Mouse (Mus musculus) hindbrain, embryonic 11.5 days (tissue): ENCODE data around the gene Matn1. TPM values are rescaled to one million over a fixed set of nuclear protein-coding genes. Genes with fewer than 3 reads are reported as not detected.
A peak's percentile ranks its signal among the peaks of the same experiment; 100 is the strongest.

Experiments used
- ATAC-seq: fragments of 200-750 bp; cut with Nextera tagmentation; 2 replicates; pipeline ENCODE4 v1.8.0; 2017; ENCODE audit warnings: mild to moderate bottlenecking, moderate TSS enrichment, moderate library complexity; ENCODE audit not compliant: low FRiP score
- DNase-seq: peaks from one replicate; pipeline ENCODE4 v3.0.0-alpha.2; 2015; ENCODE audit warnings: low spot score
- H3K27ac ChIP-seq: fragments of 300-500 bp; sonication (generic); 2 replicates; pipeline ENCODE4 v1.5.1; 2014; ENCODE audit warnings: mild to moderate bottlenecking, low read depth, low read length
- H3K27me3 ChIP-seq: fragments of 300-500 bp; sonication (generic); 2 replicates; pipeline ENCODE4 v1.6.1; 2014; ENCODE audit warnings: mild to moderate bottlenecking, low read length, moderate library complexity, mixed read lengths; ENCODE audit not compliant: control insufficient read depth, insufficient read depth
- H3K36me3 ChIP-seq: fragments of 300-500 bp; sonication (generic); 2 replicates; pipeline ENCODE4 v1.6.1; 2014; ENCODE audit warnings: mild to moderate bottlenecking, low read length, moderate library complexity, mixed read lengths; ENCODE audit not compliant: control insufficient read depth, insufficient read depth
- H3K4me1 ChIP-seq: fragments of 300-500 bp; sonication (generic); replicated peaks from 2 replicates; pipeline ENCODE4 v1.6.1; 2014; ENCODE audit warnings: low read length, mixed read lengths; ENCODE audit not compliant: control insufficient read depth, insufficient read depth
- H3K4me2 ChIP-seq: fragments of 300-500 bp; sonication (generic); replicated peaks from 2 replicates; pipeline ENCODE4 v1.6.1; 2014; ENCODE audit warnings: mild to moderate bottlenecking, low read depth, low read length
- H3K4me3 ChIP-seq: fragments of 300-500 bp; sonication (generic); 2 replicates; pipeline ENCODE4 v1.5.1; 2014; ENCODE audit warnings: low read depth, low read length
- H3K9ac ChIP-seq: fragments of 300-500 bp; sonication (generic); 2 replicates; pipeline ENCODE4 v1.6.1; 2014; ENCODE audit warnings: low read depth, low read length
- H3K9me3 ChIP-seq: fragments of 300-500 bp; sonication (generic); 2 replicates; pipeline ENCODE4 v1.6.1; 2016; ENCODE audit warnings: low read length; ENCODE audit not compliant: control insufficient read depth
- WGBS: fragments of 180-500 bp; shearing (Covaris S2); extraction: QIAGEN DNeasy Blood & Tissue Kit; methylation state at CpG from one replicate; pipeline ENCODE4 v1.1.7; 2014; 5-methylcytosine and 5-hydroxymethylcytosine counted together
- polyA plus RNA-seq: library from polyadenylated mRNA; unstranded; fragments of >200 nt; fragmentation: Nextera tagmentation; extraction: Ambion mirVana; gene quantifications from 2 replicates; pipeline ENCODE4 v1.2.1, GENCODE M21; 2014

Gene Matn1
- polyA plus RNA-seq, 1 experiment from 2014 or later = not detected

- Histone ChIP-seq H3K36me3 (no peaks in the 10 kb centered on the region), H3K9ac (no peak overlapping the region), H3K4me3 (no peak overlapping the region), H3K27ac (no peak overlapping the region), H3K4me2 (no peak overlapping the region), H3K9me3 (no peaks in the 10 kb centered on the region), H3K4me1 (no peaks in the 10 kb centered on the region), H3K27me3 (no peaks in the 10 kb centered on the region)
- ATAC-seq (no peak), DNase-seq (no peak)
- WGBS = 67% methylated on average over 10 of the region's 10 CpGs
These were observed 13.0 kb downstream of the Matn1 start for GRCm38 (mm10) chr4:130957156-130957555.

- Histone ChIP-seq H3K9ac (no peak overlapping the region), H3K27ac (no peak overlapping the region), H3K4me1 (no peaks in the 10 kb centered on the region), H3K4me2 (no peak overlapping the region), H3K27me3 (no peaks in the 10 kb centered on the region), H3K4me3 (no peak overlapping the region), H3K36me3 (no peaks in the 10 kb centered on the region), H3K9me3 (no peaks in the 10 kb centered on the region)
- ATAC-seq = no peak
- WGBS = 67% methylated on average over 5 of the region's 5 CpGs
- DNase-seq = no peak
These were observed 14.6 kb downstream of the Matn1 start for GRCm38 (mm10) chr4:130958812-130959211.

- ATAC-seq (no peak), DNase-seq (no peak)
- H3K9ac ChIP-seq = no peak overlapping the region
- no peak overlapping the region for H3K4me3 ChIP-seq
- no peak overlapping the region for H3K27ac ChIP-seq
- no peak overlapping the region for H3K4me2 ChIP-seq
- H3K4me1 ChIP-seq = no peaks in the 10 kb centered on the region
- H3K27me3 ChIP-seq = no peaks in the 10 kb centered on the region
- no peaks in the 10 kb centered on the region for H3K9me3 ChIP-seq
- no peaks in the 10 kb centered on the region for H3K36me3 ChIP-seq
- WGBS = 55% methylated on average over 6 of the region's 6 CpGs
These were observed 15.5 kb downstream of the Matn1 start for GRCm38 (mm10) chr4:130959678-130960077.

GRCm38 (mm10) chr4:130960118-130960734 lies 16.0 kb downstream of the Matn1 start:
- H3K27ac ChIP-seq = no peak overlapping the region
- DNase-seq (peak; percentile 94), ATAC-seq (no peak)
- no peaks in the 10 kb centered on the region for H3K36me3 ChIP-seq
- H3K9me3 ChIP-seq = no peaks in the 10 kb centered on the region
- no peak overlapping the region for H3K4me3 ChIP-seq
- no peak overlapping the region for H3K9ac ChIP-seq
- no peak overlapping the region for H3K4me2 ChIP-seq
- WGBS = 37% methylated on average over 9 of the region's 9 CpGs
- H3K27me3 ChIP-seq = no peaks in the 10 kb centered on the region
- H3K4me1 ChIP-seq = no peaks in the 10 kb centered on the region

- Histone ChIP-seq H3K9ac (no peak overlapping the region), H3K4me2 (no peak overlapping the region), H3K27me3 (no peaks in the 10 kb centered on the region), H3K27ac (no peak overlapping the region), H3K9me3 (no peaks in the 10 kb centered on the region), H3K4me1 (no peaks in the 10 kb centered on the region), H3K4me3 (no peak overlapping the region), H3K36me3 (no peaks in the 10 kb centered on the region)
- DNase-seq (no peak), ATAC-seq (no peak)
- 89% methylated on average over 1 of the region's 1 CpGs for WGBS
These were observed 27.1 kb downstream of the Matn1 start for GRCm38 (mm10) chr4:130971278-130971677.

- no peak for ATAC-seq
- no peak overlapping the region for H3K9ac ChIP-seq
- H3K4me2 ChIP-seq = no peak overlapping the region
- H3K4me3 ChIP-seq = no peak overlapping the region
- H3K4me1 ChIP-seq = no peaks in the 10 kb centered on the region
- no peak for DNase-seq
- no peak overlapping the region for H3K27ac ChIP-seq
- 86% methylated on average over 5 of the region's 5 CpGs for WGBS
- no peaks in the 10 kb centered on the region for H3K36me3 ChIP-seq
- no peaks in the 10 kb centered on the region for H3K27me3 ChIP-seq
- H3K9me3 ChIP-seq = no peaks in the 10 kb centered on the region
These were observed 28.2 kb downstream of the Matn1 start for GRCm38 (mm10) chr4:130972421-130972829.

- H3K36me3 ChIP-seq = no peaks in the 10 kb centered on the region
- H3K9ac ChIP-seq = no peak overlapping the region
- no peak overlapping the region for H3K27ac ChIP-seq
- H3K27me3 ChIP-seq = no peaks in the 10 kb centered on the region
- ATAC-seq = no peak
- H3K4me3 ChIP-seq = no peak overlapping the region
- no peak overlapping the region for H3K4me2 ChIP-seq
- no peaks in the 10 kb centered on the region for H3K4me1 ChIP-seq
- WGBS = 61% methylated on average over 19 of the region's 19 CpGs
- DNase-seq = no peak
- no peaks in the 10 kb centered on the region for H3K9me3 ChIP-seq
These were observed 29.4 kb downstream of the Matn1 start for GRCm38 (mm10) chr4:130973332-130974263.

GRCm38 (mm10) chr4:130978981-130979380 lies 34.8 kb downstream of the Matn1 start:
- Histone ChIP-seq H3K4me1 (no peaks in the 10 kb centered on the region), H3K9me3 (no peaks in the 10 kb centered on the region), H3K27me3 (no peaks in the 10 kb centered on the region), H3K36me3 (no peaks in the 10 kb centered on the region), H3K4me3 (no peak overlapping the region), H3K9ac (no peak overlapping the region), H3K27ac (no peak overlapping the region), H3K4me2 (no peak overlapping the region)
- WGBS = 67% methylated on average over 3 of the region's 3 CpGs
- no peak for DNase-seq
- no peak for ATAC-seq
